Mouse (Mus musculus): ENCODE measurements around the gene Nkpd1.

Nkpd1 gene

DNA sequence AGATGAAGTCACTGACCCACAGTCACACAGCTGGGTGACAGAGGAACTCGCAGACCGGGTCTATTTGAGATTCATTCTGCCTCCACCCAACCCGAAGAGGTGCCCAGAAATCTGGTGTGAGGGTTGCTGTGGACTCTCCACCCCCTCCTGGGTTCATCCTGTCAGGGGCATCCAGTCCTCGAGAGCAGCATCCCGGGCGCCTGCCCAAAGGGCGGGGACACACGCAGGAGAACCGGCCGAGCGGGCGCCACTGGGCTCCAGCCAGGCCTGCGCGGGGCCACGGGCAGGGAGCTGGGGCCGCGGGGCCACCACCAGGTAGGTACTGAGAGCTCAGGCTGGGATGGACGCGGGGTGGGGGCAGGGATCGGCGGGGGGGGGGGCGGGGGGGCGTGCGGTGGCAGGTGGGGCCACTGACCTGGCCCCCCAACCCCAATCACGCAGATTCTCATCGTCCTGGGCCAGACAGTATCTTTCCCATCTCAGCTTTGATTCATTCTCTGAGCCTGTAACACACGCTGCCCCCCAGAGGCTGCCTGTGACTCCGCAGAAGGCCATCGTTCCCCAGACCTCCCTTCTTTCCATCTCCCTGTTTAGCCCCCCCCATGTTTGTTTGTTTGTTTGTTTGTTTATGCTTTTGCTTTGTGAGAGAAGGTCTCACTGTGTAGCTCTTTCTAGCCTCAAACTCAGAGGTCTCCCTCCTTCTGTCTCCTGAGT is at the start of gene Nkpd1:
Nkpd1 (plus strand) TSS at position 187 of the 714 bp plus-strand sequence.
- peak; percentile 54 for DNase-seq

DNA sequence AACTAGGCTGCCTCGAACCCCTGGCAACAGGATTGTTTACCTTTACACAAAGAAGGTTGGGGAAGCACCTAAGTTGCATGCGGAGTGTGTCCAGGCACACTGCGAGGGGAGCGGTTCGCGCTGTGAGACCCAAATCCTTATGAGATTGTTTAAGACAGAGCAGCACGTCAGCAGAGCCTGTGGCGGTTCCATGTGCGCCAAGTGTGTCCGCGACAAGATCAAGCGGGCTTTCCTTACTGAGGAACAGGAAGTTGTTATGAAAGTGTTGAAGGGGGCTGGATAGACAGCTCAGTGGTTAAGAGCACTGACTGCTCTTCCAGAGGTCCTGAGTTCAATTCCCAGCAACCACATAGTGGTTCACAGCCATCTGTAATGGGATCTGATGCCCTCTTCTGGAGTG is 49.4 kb upstream of the Nkpd1 start:
- DNase-seq: no peak

DNA sequence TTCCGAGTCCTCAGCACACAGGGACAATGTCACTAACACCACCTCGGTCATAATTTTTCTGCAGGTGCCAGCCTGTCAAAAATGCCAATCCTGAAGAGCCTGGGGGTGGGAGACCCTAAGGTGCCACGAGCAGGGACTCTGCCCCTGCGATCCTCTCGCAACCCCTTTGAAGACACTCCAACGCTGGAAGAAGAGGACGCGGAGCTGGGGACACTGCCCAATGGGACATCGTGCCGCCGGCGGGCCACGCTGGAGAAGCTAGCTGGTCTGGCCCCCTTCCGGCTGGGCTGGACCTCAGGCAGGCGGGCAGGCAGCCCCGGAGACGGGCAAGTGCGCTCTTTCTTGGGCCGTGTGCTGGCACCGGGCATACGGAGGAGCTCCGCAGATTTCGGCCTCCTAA is 48.2 kb upstream of the Nkpd1 start:
- DNase-seq: no peak

DNA sequence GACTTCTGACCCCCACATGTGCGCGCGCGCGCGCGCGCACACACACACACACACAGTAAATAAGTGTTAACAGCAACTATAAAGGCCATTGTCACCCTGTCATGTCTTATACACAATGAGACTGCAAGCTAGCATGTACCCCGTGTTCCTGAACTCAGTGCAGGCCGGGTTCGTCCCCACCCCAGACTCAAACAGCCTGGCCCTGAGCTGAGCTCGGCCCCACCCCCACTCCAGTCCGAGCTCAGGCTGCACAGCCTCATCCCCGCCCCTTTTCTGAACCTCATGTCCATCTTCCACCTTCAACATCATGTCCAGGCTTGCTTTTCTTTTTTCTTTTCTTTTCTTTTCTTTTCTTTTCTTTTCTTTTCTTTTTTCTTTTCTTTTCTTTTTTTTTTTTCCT is 47.3 kb upstream of the Nkpd1 start:
- no peak for DNase-seq

DNA sequence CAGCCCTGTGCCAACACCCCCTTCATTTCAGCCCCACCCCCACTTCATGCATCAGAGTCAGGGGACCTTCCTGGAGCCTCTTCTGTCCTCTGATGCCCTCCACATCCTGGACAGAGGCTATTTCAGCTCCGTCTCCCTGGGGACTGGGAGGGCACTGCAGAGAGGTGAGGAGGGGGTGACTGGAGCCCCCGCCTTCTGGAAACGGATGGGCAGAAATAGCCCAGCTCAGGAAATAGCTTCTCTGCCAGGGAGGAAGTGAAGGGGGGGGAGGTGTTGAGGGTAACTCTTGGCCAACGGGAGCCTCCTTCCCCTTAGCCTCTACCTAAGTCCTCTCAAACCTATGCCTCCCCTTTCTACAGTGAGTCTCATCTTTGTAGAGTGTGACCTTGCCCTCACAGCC is 45.2 kb upstream of the Nkpd1 start:
- no peak for DNase-seq

DNA sequence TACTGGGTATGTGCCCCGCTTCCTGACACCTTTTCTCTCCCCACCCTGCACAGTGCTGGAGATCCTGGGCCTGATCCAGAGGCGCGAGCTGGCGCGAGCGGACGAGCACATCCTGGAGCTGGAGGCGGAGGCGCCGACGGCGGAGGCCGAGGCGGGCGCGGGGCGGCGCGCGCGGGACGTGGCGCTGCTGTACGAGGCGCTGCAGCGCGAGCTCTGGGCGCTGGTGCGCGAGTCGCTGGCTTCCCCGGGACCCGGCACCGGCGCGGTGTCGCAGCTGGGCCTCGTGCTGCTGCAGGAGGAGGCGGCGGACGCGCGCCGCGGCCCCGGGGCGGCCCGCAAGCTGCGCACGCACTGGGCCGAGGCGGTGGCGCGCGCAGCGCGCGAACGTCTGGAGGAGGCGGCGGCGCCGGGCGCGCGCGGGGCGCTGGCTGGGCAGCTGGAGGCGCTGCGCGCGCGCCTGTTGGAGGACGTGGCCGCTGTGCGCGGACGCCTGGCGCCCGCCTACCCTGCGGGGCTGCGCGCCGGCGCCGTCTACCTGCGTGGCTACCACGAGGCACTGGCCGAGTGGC is 43.7 kb upstream of the Nkpd1 start:
- DNase-seq: peak; percentile 85

DNA sequence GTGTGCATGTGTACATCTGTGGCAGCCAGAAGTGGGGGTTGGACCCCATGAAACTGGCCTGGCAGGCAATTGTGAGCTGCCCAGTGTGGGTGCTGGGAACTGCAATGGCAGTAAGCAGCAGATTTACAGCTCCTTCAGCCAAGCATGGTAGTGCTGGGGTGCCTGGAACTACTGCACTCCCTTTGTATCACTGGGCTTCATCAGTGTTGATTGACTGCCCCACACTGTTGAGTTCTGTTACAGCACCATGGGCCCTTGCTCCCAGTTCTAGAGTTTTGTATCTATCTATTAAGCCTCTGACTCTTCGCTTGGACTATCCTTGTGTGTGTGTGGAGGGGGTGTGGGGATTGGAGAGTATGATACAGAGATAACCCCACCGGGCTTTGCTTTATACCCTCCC is 40.6 kb upstream of the Nkpd1 start:
- no peak for DNase-seq

DNA sequence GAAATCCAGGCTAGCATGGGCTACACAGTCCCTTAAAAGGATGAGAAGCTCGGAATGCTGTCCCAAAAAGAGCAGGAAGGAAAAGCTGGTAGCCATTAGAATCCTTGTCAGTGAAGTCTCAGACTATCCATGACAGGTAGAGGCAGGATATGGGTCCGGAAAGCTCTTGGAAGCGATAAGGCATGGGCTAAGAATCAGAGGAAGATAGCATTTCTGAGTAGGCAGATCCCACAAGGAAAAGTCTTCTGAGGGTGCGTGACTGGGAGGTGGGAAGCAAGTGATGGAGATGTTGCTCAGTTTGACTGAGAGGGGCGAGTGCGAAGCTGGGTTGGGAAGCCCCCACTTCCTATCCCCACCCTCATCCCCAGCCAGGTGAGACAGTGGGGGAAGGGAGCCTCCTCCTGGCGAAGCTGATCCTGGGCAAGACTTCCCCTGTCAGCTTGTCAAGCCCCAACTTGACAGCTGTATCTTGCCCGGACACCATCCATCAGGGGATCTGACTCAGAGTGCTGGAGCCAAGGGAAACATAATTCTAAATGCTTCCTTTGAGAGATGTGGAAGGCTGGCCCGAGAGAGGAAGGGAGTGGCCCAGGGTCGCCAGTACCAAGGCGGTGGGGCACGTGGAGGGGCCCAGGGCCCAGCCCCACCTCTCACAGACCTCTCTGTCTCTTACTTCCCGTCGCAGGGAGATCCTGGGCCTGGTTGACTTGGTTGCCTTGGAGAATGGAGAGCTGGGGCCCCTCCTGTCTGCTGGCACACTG is 39.8 kb upstream of the Nkpd1 start:
- DNase-seq: no peak

DNA sequence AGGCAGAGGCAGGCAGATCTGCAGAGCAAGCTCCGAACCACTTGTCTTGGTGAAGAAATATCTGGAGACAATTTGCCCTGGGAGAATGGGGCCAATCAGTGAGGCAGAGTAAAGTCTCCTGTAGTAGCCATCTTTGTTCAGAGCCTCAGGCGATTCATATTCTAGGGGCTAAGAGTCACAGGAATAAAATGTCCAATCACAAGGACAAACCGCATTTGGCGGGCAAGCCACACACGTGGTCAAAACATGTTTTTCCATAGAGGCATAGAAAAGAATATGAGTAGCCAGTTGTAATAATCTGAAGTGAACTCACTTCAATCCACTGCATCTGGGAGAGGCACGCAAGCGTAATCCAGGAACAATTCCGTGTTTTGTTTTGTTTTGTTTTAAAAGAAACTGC is 34.4 kb upstream of the Nkpd1 start:
- no peak for DNase-seq

DNA sequence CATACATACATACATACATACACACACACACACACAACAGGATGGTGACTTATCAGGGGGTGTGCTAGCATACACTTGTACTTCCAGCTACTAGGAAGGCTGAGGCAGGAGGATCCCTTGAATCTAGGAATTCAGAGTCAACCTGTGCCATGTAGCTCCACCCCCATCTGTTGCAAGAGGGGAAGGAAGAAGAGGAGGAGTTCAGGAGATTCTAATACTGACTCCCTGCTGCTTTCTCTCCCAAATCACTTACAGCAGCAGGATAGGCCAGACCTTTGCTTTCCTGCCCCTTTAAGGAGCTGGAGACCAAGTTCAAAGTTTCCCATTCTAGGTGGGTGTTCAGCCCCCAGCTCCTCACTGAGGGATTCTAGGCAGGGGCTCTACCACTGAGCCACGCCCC is 32.1 kb upstream of the Nkpd1 start:
- no peak for DNase-seq

DNA sequence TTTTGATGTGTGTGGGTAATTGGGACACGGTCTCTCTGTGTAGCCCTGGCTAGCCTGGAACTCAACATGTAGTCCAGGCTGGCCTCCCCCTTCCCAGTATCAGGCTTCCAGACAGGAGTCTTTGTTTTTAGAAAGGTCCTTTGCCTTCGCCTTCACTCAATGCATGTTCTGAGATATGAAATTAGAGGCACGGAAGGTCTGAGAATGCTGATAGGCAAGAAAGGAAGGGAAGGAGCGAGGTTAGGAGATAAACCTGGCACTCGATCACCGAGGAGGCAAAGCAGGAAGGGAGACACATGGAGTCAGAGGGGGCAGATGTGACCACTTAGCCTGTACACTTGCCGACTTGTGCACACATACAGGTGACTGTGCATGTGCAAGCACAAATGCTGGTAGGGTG is 31.1 kb upstream of the Nkpd1 start:
- DNase-seq: no peak

DNA sequence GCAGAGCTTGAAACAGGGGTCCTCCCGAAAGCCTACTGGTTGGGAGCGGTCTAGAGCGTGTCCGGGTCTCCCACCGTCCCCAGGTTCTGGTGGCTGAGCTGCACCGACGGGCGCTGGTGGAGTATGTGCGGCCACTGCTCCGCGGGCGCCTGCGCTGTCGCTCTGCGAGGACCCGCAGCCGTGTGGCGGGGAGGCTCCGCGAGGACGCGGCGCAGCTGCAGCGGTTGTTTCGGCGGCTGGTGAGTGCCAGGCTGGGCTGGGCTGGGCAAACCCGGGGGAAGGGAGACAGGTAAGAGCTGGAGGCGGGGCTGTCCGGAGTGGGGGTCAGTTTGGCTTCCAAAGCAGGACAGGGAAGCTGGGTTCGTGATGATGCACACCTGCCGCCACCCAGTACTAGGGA is 28.1 kb upstream of the Nkpd1 start:
- peak; percentile 28 for DNase-seq

DNA sequence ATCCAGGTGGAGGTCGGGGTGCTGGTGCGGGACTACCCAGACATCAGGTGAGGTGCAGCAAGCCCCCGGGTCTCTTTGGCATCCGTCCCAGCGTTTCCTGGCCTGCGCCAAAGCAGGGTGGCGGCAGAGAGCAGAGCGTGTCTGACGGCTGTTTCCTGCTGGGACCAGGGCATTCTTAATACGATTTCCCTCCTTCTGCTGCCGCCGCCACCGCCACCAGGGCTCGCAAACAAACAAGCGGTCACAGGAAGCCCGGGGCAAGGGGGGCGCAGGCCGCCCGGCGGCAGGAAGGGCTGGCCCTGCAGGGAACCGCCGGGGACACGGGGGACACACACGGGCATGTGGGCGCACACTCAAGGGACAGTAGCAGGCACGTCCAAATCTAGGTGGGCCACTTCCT is 25.9 kb upstream of the Nkpd1 start:
- peak; percentile 59 for DNase-seq

DNA sequence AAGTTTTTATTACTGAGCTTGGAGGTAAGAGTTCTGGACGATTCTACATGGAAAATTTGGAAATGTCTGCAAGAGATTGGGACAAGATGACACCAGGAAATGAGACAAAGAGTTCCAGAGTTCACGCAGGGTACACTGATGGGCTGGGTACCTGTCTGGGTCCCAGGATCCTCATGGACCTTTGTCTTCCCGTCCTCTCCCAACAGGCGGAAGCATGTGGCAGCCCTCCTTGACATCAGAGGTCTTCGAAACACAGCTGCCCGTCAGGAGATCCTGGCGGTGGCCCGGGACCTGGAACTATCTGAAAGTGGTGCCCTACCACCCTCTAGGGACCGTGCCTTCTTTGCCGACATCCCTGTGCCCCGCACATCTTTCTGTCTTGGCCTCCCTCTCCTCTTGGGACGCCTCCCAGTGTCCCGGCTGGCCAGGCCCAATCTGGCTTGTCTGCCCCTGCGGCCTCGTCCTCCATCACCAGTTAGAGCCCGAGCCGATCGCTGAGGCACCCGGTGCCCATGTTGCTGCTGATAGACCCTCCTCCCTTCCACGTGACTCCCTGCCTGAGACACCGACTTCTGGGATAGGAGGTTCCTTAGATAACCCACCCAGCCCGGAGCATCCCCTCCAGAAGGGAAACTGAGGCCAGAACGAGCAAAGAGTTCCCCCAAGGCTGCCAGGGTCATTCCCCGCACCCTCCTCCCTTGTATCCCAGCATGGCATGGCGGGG is 22.7 kb upstream of the Nkpd1 start:
- DNase-seq: no peak

DNA sequence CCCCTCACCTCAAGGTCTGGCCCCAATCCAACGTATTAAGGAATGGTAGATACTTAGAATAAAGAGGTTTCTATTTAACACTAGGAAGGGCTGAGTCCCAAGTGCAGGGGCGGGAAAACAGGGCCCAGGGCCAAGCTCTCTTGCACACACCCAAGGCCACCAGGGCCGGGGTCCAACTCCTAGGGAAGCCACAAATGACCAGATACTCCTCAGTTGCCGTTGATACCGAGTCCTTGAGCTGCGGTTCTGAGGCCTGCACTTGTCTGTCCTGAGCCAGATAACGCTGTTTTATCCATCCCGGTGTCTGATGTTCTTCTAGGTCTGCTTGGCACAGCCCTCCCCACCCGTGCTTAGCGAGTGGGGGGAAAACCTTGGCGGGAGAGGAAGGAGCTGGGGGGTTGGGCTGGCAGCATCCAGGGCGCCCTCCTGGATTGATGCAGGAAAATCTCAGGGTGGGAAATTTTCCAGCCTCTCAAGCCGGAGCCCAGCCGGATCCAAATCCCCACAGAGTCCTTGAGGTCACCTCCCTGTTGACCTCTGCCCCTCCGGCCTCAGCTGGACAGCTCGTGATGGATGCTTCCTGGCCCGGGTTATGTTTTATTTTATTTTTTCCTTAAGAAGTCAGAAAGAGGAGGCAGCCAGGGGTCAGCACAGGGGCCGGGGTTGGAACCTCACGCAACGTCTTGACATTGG is 22.0 kb upstream of the Nkpd1 start:
- no peak for DNase-seq

DNA sequence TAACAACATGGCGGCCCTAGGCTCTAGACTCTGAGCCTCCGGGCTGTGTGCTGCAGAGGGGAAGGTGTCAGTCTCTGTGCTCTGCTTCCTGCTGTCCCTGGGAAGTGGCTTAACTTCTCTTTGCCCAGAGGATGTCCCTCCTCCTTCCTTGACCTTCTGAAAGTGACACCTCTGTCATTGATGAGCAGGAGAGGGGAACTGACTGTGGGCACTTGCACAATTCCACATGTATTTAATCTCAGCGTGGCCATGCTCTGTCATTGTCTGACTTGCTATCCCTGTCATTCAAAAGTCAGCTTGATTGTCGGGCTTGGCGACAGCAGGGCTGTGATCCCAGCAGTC is 21.5 kb upstream of the Nkpd1 start:
- no peak for DNase-seq

DNA sequence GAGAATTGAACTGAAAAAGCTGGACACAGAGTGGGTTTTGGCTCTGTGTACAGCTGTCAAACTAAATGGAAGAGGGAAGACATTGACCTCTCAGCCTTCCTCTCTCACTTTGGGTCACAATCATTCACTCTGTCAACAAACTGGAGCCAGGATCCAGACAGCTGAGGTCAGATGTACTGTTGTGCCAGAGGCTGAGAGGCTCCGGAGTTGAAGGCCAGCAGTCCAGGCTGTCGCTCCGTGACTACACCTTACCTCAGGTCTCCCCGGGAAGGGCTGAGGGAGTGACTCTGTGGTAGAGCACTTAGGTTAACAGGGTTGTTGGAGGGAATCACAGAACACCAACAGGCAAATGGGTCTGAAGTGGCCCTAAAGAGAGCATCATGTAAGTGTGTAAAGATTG is 19.3 kb upstream of the Nkpd1 start:
- DNase-seq: no peak

DNA sequence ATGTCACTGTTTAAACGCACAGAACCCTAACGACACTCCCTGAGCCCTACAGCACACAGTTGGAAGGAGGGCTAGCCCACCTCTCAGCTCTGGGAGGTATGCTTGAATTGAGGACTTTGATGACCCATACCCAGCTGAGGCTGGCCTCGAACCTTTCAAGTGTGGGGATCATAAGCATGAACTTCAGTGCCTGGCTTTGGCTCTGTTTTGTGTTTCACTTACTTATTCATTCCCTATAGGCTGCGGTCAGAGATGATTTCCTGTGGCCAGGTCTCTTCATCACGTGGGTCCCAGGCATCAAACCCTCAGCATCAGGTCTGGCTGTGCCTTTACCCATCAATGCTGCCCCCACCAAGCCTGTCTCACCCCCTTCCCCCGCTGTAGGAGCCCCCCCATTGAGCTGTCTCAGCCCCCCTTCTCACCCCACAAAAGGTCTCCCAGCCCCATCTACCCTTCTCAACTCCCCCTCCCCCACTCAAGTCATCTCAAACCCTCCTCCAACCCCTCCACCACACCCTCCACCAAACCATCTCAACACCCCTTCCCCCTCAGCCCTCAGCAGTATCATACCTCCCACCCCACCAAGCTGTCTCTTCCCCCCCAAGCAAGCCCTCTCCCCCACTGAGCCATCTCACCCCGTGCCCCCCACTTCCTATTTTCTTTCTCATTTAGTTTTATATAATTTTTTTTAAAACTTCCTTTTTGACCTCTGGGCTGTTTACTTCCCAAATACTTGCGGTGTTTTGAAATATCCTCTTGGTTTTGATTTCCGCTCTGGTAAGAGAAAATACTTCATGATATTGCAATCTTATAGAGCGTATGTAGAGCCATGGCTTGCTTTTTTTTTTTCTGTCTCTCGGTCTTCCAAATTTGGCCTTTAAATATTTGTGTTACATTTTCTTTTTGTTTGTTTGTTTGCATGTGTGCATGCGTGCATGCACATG is 16.9 kb upstream of the Nkpd1 start:
- no peak for DNase-seq

DNA sequence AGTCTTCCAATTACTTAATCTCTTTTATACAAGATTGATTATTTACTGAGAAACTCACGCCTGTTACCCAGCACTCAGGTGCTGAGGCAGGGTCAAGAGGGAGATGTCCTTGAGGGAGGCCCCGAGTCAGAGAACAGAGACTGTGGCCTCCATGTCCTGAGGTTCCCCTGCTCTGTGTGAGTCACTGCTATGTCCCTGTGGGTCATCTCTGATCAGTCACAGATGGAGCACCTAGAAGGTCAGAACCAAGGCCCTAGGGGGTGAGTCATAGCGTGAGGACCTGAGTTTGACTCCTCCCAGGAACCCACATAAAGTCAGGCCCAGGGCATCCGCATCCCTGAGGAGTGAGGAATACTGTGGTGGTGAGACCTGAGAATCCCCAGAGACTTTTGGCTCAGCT is 16.0 kb upstream of the Nkpd1 start:
- DNase-seq: no peak

DNA sequence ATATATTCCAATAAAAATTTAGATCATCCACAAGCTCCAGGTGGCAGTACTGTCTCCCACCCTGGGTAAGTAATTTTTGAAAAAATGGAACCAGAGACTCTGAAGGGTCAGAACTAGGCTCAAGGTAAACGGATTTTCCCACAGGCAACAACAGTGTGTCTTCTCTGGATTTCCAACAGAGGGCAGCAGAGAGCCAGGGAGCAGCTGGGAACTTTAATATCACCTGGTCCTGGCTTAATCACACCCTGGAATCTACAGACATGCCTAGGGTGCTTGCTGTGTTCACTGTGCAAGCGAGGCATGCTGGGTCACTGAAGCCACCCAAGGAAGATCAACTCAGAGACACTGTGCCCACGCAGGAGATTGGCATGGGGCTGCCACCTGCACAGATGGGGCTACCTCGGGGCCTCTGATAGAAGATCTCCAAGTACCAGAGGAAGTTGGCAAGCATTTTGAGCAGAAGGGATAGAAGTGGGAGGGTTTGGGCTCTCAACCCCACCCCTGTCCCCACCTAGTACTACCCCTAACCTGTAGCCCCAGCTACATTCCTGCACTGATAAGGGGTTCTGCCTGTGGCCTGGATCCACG is 14.1 kb upstream of the Nkpd1 start:
- peak; percentile 77 for DNase-seq

DNA sequence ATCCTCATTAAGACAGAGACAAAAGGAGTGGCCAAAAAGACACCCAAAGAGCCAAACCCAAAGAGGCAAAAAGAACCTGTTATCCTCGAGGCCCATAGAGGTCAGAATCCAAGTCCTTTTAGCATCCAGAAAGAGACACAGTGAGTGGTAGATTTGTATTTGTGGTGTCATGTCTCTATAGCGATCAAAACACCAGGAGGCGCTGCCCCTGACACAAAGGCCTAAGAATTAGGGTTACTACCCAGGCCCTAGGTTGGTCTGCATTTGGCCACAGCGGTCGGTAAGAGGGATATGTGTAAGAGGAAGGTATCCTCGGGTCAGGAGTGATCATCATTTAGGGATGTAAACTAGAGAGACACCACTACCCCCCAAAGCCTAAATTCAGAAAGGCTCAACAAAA is 11.3 kb upstream of the Nkpd1 start:
- peak; percentile 37 for DNase-seq
